Mouse (Mus musculus): ENCODE results near the gene Adamts14.

- TF ChIP-seq CTCF (IDR thresholded peaks at IDR 0.05) (no peak), EP300 (IDR thresholded peaks at IDR 0.05) (no peak)
Measured at GRCm38 (mm10) chr10:61156453-61156852, 116.8 kb downstream of the Adamts14 start.
